Comparison of ENCODE assay signal across 8 mouse cellular contexts in genomic region chr2:65238171-65238963, GRCm38 (mm10). TPM values are rescaled to one million over a fixed set of nuclear protein-coding genes. Genes with fewer than 3 reads are reported as not detected.
DNase-seq lines count a peak whose midpoint lies in the region; ATAC-seq lines count a peak whose summit lies in the region.

No protein-coding gene starts in this region.

- H3K9me3 ChIP-seq in limb, embryonic 12.5 days: no peaks in the 10 kb centered on the region
- no peaks in the 10 kb centered on the region for H3K9me3 ChIP-seq in midbrain, embryonic 12.5 days

- peak; percentile 85 for ATAC-seq in limb, embryonic 12.5 days (ENCODE audit: insufficient number of reproducible peaks, insufficient read depth, low FRiP score, low TSS enrichment, low read depth)
- peak; percentile 93 for ATAC-seq in midbrain, embryonic 12.5 days (ENCODE audit: low FRiP score, low read depth)
- no peak for ATAC-seq in erythroid progenitor cell, adult 5-6 weeks (replicated peaks; ENCODE audit: low FRiP score, poor library complexity, severe bottlenecking)

- WGBS in limb, embryonic 12.5 days: under 1% methylated on average over 100 of the region's 114 CpGs
- WGBS in midbrain, embryonic 12.5 days: 1% methylated on average over 66 of the region's 114 CpGs

- peak overlapping the region; percentile 73 for H3K9ac ChIP-seq in limb, embryonic 12.5 days (replicated peaks)
- H3K9ac ChIP-seq in midbrain, embryonic 12.5 days (replicated peaks): peak overlapping the region; percentile 63

- H3K4me1 ChIP-seq in limb, embryonic 12.5 days (replicated peaks): peaks cover 12% of the 10 kb centered on the region
- peaks cover 5% of the 10 kb centered on the region; the same call in 1 of the 2 replicates for H3K4me1 ChIP-seq in midbrain, embryonic 12.5 days

- DNase-seq in adrenal gland, adult 2 months: peak; percentile 97
- peak; percentile 41 for DNase-seq in embryo, embryonic 11.5 days (ENCODE audit: low read depth, low spot score)
- peak; percentile 88 to 93 for DNase-seq in heart, adult 18-20 months
- peak; percentile 93 for DNase-seq in kidney, adult 11 months
- DNase-seq in spleen, adult 12 weeks (ENCODE audit: low spot score): peak; percentile 12

- peak overlapping the region; percentile 64 for H3K27ac ChIP-seq in limb, embryonic 12.5 days
- peak overlapping the region; percentile 42; the same call in 1 of the 2 replicates for H3K27ac ChIP-seq in midbrain, embryonic 12.5 days (replicated peaks)

- H3K27me3 ChIP-seq in limb, embryonic 12.5 days: peaks cover 44% of the 10 kb centered on the region
- H3K27me3 ChIP-seq in midbrain, embryonic 12.5 days: peaks cover 33% of the 10 kb centered on the region

- H3K4me3 ChIP-seq in limb, embryonic 12.5 days (replicated peaks): peak overlapping the region; percentile 70
- H3K4me3 ChIP-seq in midbrain, embryonic 12.5 days: peak overlapping the region; percentile 78

- peak overlapping the region; percentile 96 for H3K4me2 ChIP-seq in limb, embryonic 12.5 days
- H3K4me2 ChIP-seq in midbrain, embryonic 12.5 days (replicated peaks): peak overlapping the region; percentile 97

- H3K36me3 ChIP-seq in limb, embryonic 12.5 days: no peaks in the 10 kb centered on the region
- H3K36me3 ChIP-seq in midbrain, embryonic 12.5 days: no peaks in the 10 kb centered on the region

RNA-seq across cellular contexts. Expression of gene Cobll1, which starts 0.8 kb away (rescaled TPM):
- 100 to 1,000 TPM; 295 to 301 TPM for total RNA-seq in adrenal gland, adult 2 months (2021)
- polyA plus RNA-seq in adrenal gland, adult 2 months (2012; rRNA removed): 48.1 and 58.3 TPM in 2 replicates
- total RNA-seq in heart, adult 18-20 months (2021): 10 to 100 TPM; 53.6 to 62.6 TPM
- polyA plus RNA-seq in limb, embryonic 12.5 days (2016; fragmentation: Nextera tagmentation; extraction: Ambion mirVana): 1.8 and 2.0 TPM in 2 replicates
- polyA plus RNA-seq in midbrain, embryonic 12.5 days (2016; fragmentation: Nextera tagmentation; extraction: Ambion mirVana): 3.0 and 3.1 TPM in 2 replicates
- total RNA-seq in erythroid progenitor cell, adult 5-6 weeks (2015; ENCODE audit: low replicate concordance): 2.9 and 4.3 TPM in 2 replicates
- total RNA-seq in erythroid progenitor cell, adult 5-6 weeks (2017; ENCODE audit: low replicate concordance): not detected in 2 replicates

Comparison
In these comparisons a context has a peak if more than half of its experiments do, and no peak if none do; other contexts are left out.
1. DNase-seq: peak in every context shown above with its lines; median percentile 97 in adrenal gland, adult 2 months; 93 in kidney, adult 11 months; 90 in heart, adult 18-20 months; 41 in embryo, embryonic 11.5 days; 12 in spleen, adult 12 weeks.
2. RNA of gene Cobll1, which starts 0.8 kb away (total RNA-seq): 295 to 301 TPM in adrenal gland, adult 2 months and 53.6 to 62.6 TPM in heart, adult 18-20 months; 2.9 to 4.3 TPM in erythroid progenitor cell, adult 5-6 weeks; every median in the first group is over 10 times any median in the second.